Mouse (Mus musculus): ENCODE measurements around the gene Sipa1l3.

DNA sequence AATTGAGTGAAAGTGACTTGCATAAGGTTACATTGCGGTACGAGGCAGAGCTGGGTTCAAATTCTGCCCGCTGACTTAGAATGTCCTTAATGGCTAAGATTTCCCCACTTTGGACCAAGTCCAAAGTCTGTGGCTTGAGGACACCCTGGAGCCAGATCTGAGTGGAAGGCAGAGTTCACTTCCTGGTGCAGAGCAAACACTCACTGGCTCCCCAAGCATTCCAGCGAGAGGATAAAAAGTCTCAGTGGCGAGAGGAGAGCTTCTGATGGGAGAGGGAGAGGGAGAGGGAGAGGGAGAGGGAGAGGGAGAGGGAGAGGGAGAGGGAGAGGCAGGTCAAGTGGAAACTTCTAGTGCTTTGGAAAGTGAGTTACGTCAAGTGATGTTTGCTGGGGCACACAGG, 100.2 kb downstream of the Sipa1l3 start:
- TF ChIP-seq POLR2A (IDR thresholded peaks at IDR 0.05; ENCODE audit: extremely low read depth, insufficient read depth, low read length) (no peak), CTCF (IDR thresholded peaks at IDR 0.05; ENCODE audit: extremely low read depth, insufficient read depth, low read length) (no peak)

Measured in cortical plate, adult 2 months (tissue).